Mouse (Mus musculus) frontal cortex, postnatal 25 days (tissue): ENCODE results near the gene Ascc1.
"Not testable (repeated sequence)": the region's sequence is repeated elsewhere in the genome, so short reads cannot be mapped to it uniquely, and the experiment has no call there.

Experiments
- DNase-seq, 2 experiments: peaks; one replicate each; pipeline ENCODE4 v3.0.0; 2022; ENCODE audit warnings: low spot score in 2 of 2

The Ascc1 gene

GRCm38 (mm10) chr10:60115345-60116185 is 113.0 kb downstream of the Ascc1 start:
- DNase-seq: peak in 1 of 2 experiments; percentile 69

GRCm38 (mm10) chr10:60116997-60117396 is 114.4 kb downstream of the Ascc1 start:
- DNase-seq: no peak

GRCm38 (mm10) chr10:60118464-60118863 is 115.9 kb downstream of the Ascc1 start:
- no peak for DNase-seq

- no peak for DNase-seq
Observed at GRCm38 (mm10) chr10:60120630-60121029, 118.0 kb downstream of the Ascc1 start.

GRCm38 (mm10) chr10:60124078-60124477 is 121.5 kb downstream of the Ascc1 start:
- no peak for DNase-seq

- DNase-seq: no peak
Observed at GRCm38 (mm10) chr10:60125529-60126327, 123.1 kb downstream of the Ascc1 start.

GRCm38 (mm10) chr10:60128287-60128686 is 125.7 kb downstream of the Ascc1 start:
- DNase-seq: no peak

GRCm38 (mm10) chr10:60130504-60130903 is 127.9 kb downstream of the Ascc1 start:
- no peak for DNase-seq

- no peak for DNase-seq
Observed at GRCm38 (mm10) chr10:60133501-60133900, 130.9 kb downstream of the Ascc1 start.

GRCm38 (mm10) chr10:60134201-60134600 is 131.6 kb downstream of the Ascc1 start:
- DNase-seq: no peak

- DNase-seq: not testable (repeated sequence)
Observed at GRCm38 (mm10) chr10:60136010-60136409, 133.4 kb downstream of the Ascc1 start.

GRCm38 (mm10) chr10:60136935-60137334 is 134.3 kb downstream of the Ascc1 start:
- DNase-seq: no peak

- DNase-seq: no peak
Observed at GRCm38 (mm10) chr10:60138680-60139079, 136.1 kb downstream of the Ascc1 start.

GRCm38 (mm10) chr10:60140751-60141150 is 138.1 kb downstream of the Ascc1 start:
- DNase-seq: no peak

- DNase-seq: no peak
Observed at GRCm38 (mm10) chr10:60141656-60142160, 139.1 kb downstream of the Ascc1 start.

GRCm38 (mm10) chr10:60147510-60148047 is 145.0 kb downstream of the Ascc1 start:
- DNase-seq: not testable (repeated sequence)

- DNase-seq: peak; percentile 61 to 65
Observed at GRCm38 (mm10) chr10:60148087-60148486, 145.5 kb downstream of the Ascc1 start.
